Comparison of ENCODE assay signal across 8 mouse cellular contexts in genomic region chr5:34210279-34210678, GRCm38 (mm10). TPM values are rescaled to one million over a fixed set of nuclear protein-coding genes. Genes with fewer than 3 reads are reported as not detected.
A peak's percentile ranks its signal among the peaks of the same experiment; 100 is the strongest.
DNase-seq lines count a peak whose midpoint lies in the region; ATAC-seq lines count a peak whose summit lies in the region.

No protein-coding gene starts in this region.

- H3K9ac ChIP-seq in forebrain, embryonic 11.5 days (ENCODE audit: low read length): no peak overlapping the region

- no peaks in the 10 kb centered on the region for H3K36me3 ChIP-seq in forebrain, embryonic 11.5 days (ENCODE audit: control insufficient read depth, insufficient read depth, low read length)
- H3K36me3 ChIP-seq in hindbrain, embryonic 10.5 days: no peaks in the 10 kb centered on the region

- no peaks in the 10 kb centered on the region for H3K27me3 ChIP-seq in forebrain, embryonic 11.5 days (ENCODE audit: control insufficient read depth, insufficient read depth, low read length)
- no peaks in the 10 kb centered on the region for H3K27me3 ChIP-seq in hindbrain, embryonic 10.5 days (ENCODE audit: insufficient read depth, poor library complexity, severe bottlenecking)

- DNase-seq in MN1 (ENCODE audit: low spot score): peak; percentile 88
- peak; percentile 71 for DNase-seq in c-Kit-positive CD71-positive TER-119-positive erythroid progenitor cells, embryonic 14.5 days (ENCODE audit: low spot score)
- DNase-seq in forebrain, embryonic 11.5 days (ENCODE audit: low spot score): peak; percentile 83
- DNase-seq in hindbrain, embryonic 10.5 days (ENCODE audit: low spot score): peak; percentile 77
- peak; percentile 67 for DNase-seq in layer of hippocampus, adult 9-10 months (ENCODE audit: low spot score)
- DNase-seq in lung, postnatal 10 days: peak; percentile 84
- peak; percentile 88 for DNase-seq in retina, postnatal 1 day
- DNase-seq in thymus, postnatal 4 days: peak; percentile 88

- ATAC-seq in forebrain, embryonic 11.5 days (replicated peaks; ENCODE audit: low FRiP score): 0 out of 2 replicates have a peak, but pooled peaks have one; percentile 61

- no peaks in the 10 kb centered on the region for H3K4me1 ChIP-seq in forebrain, embryonic 11.5 days (replicated peaks; ENCODE audit: control insufficient read depth, insufficient read depth, low read length)
- peaks cover 10% of the 10 kb centered on the region for H3K4me1 ChIP-seq in hindbrain, embryonic 10.5 days (replicated peaks)

- H3K4me2 ChIP-seq in forebrain, embryonic 11.5 days (ENCODE audit: low read depth, low read length, severe bottlenecking): no peak overlapping the region

- H3K27ac ChIP-seq in forebrain, embryonic 11.5 days (ENCODE audit: low read depth, low read length): no peak overlapping the region
- no peak overlapping the region for H3K27ac ChIP-seq in hindbrain, embryonic 10.5 days

- WGBS in forebrain, embryonic 11.5 days: 0% methylated on average over 1 of the region's 1 CpGs
- WGBS in hindbrain, embryonic 10.5 days: 0% methylated on average over 1 of the region's 1 CpGs

- no peaks in the 10 kb centered on the region for H3K9me3 ChIP-seq in forebrain, embryonic 11.5 days (ENCODE audit: control insufficient read depth, low read length)
- no peaks in the 10 kb centered on the region for H3K9me3 ChIP-seq in hindbrain, embryonic 10.5 days

- no peak overlapping the region for H3K4me3 ChIP-seq in forebrain, embryonic 11.5 days (ENCODE audit: low read depth, low read length)
- no peak overlapping the region for H3K4me3 ChIP-seq in hindbrain, embryonic 10.5 days

RNA-seq across cellular contexts. Expression of gene Mxd4, which starts 22.8 kb away (rescaled TPM):
- 17.6 and 20.1 TPM in 2 replicates for polyA plus RNA-seq in forebrain, embryonic 11.5 days (2014; fragmentation: Nextera tagmentation; extraction: Ambion mirVana)
- polyA plus RNA-seq in hindbrain, embryonic 10.5 days (2016; fragmentation: Nextera tagmentation; extraction: Ambion mirVana): 21.6 and 26.3 TPM in 2 replicates

RNA-seq across cellular contexts. Expression of gene Haus3, which starts 41.0 kb away (rescaled TPM):
- 42.4 and 50.8 TPM in 2 replicates for polyA plus RNA-seq in forebrain, embryonic 11.5 days (2014; fragmentation: Nextera tagmentation; extraction: Ambion mirVana)
- 35.0 and 46.0 TPM in 2 replicates for polyA plus RNA-seq in hindbrain, embryonic 10.5 days (2016; fragmentation: Nextera tagmentation; extraction: Ambion mirVana)

RNA-seq across cellular contexts. Expression of gene Poln, which starts 41.0 kb away (rescaled TPM):
- polyA plus RNA-seq in forebrain, embryonic 11.5 days (2014; fragmentation: Nextera tagmentation; extraction: Ambion mirVana): 1.1 and 1.7 TPM in 2 replicates
- polyA plus RNA-seq in hindbrain, embryonic 10.5 days (2016; fragmentation: Nextera tagmentation; extraction: Ambion mirVana): 0.54 and 0.56 TPM in 2 replicates
